Mouse (Mus musculus) monocyte, adult 2 months (primary cell): ENCODE results near the gene Smc3.
"Not testable (repeated sequence)": the region's sequence is repeated elsewhere in the genome, so short reads cannot be mapped to it uniquely, and the experiment has no call there.

Experiments used
- DNase-seq, 2 experiments: peaks; one replicate each; pipeline ENCODE4 v3.0.0; 2022; ENCODE audit warnings: low spot score in 2 of 2, low read depth in 1 of 2

Smc3 gene

DNA sequence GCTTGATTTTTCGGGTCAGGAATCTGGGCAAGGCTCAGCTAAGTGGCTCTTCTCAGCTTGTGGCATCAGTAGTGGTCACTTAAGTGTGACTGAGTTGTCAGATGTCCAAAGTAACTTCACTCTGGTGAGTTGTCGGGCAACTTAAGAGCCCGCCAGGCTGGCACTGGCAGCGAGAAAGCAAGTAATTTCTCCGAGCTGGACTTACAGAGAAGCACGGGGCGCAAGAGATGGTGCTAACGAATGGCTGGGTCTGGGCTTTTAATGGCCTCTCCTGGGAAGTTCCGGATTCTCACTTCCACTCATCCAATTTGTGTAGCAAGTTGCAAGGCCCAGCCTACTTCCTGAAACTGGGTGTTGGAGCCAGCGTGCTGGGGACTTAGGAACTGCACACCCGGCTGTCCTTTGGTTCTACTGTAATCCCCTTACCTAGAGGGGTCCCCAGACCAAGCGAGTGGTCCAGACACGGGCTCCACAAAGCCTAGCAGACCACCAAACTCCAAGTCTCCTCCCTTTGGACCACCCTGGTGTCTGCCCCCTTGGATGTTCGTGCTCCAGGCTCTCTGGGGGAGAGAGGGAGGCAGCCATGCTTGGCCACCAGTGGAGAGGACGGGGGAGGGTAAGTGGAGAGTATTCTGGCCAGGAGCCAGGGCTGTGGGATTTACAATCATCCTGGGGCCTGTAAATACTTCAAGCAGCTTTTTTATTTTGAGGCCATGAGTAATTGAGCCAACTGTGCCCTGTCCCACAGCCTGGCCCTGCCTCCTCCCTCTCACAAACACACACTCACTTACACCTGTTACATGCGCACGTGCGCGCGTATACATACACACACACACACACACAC lies 53.6 kb downstream of the Smc3 start:
- DNase-seq, result no peak

- not testable (repeated sequence) for DNase-seq
Measured at GRCm38 (mm10) chr19:53656443-53656842, 56.2 kb downstream of the Smc3 start.

DNA sequence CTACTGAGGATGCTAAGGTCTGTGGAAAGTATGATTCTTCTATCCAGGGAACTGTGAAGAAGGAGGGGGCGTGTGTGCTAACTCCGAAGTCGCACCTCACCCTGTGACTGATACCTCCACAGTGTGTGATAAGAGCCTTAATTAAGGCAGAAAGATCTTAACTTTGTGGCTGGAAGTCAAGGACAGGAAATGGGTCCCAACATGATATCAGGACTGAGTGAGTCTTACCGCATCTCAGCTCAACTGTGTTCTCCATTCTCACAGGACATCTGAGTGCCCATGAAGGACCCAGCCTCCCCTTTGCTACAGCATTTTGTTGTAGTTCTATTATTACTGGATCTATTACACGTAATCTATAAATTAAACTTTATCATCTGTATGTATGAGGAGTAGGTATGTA lies 57.2 kb downstream of the Smc3 start:
- no peak for DNase-seq

- no peak for DNase-seq
Measured at GRCm38 (mm10) chr19:53660722-53661420, 60.7 kb downstream of the Smc3 start.

DNA sequence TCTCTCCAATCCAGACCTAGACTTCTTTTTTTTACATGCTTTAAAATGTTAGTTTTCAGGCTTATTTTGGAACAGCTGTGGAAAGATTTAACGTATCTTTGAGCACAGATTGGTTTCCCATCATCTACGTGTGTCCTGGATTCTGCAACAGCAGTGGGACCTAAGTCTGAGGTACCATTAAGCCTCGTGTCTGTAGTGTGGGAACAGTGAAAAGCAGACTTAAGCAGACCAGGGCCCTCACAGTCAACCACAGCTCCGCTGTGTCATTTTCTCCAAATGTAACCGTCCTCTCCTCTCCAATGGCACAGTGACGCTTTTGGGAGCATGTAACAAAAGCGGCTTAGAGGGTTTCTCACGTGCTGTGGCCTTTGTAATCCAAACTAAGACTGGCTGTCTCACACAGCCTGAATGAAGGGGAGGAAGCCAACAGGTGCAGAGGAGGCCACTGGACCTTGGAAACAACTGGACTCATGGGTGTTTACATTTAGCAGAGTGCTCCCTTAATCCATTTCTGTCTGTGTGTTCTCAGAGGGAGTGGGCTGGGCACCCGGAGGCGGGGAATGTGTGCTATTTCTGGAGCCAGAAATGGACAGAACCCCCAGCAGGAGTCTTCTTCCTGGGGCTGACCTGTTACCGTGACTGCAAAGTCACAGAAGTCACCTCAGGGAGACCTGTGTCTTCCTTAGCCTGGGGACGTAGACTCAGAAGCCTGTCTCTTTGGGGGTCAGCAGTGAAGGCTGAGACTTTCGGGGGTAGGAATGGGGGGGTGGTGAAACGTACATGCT lies 61.9 kb downstream of the Smc3 start:
- DNase-seq, result no peak

- DNase-seq, result no peak
Measured at GRCm38 (mm10) chr19:53664831-53665230, 64.6 kb downstream of the Smc3 start.

DNA sequence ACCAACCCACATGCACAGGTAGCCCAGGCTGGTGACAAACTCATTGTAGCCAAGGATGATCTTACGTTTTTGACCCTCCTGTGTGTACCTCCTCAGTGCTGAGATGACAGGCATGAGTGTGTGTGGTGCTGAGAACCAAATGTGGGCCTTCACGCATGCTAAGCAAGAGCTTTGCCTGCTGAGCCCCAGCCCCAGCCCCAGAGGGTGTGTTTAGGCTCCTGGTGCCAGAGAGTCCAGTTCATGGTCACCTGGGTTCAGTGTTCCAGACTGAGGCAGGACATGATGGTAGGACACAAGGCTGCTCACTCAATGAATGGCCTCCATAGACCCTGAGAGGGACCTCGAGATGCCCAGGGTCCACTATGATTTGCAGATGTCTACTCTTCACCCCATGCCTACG lies 65.2 kb downstream of the Smc3 start:
- no peak for DNase-seq

DNA sequence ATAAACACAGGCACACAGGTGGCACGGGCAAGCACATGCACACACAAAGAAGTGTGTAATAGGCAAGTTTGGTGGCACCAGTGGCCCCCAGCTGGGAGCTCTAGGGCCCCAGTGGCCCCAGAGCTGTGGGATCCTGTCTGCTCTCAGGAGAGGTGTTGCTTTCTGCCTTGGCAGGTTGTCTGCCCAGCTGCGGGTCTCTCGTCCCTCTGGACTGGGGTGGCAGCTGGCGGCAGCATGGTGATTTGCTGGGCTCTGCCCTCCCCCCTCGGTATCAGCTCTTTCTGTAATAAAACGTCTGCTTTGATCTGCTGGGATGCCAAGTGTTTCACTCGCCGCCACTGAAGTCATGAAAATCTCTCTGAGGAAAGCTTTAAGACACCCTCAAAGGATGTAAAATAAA lies 66.5 kb downstream of the Smc3 start:
- DNase-seq, result no peak

GRCm38 (mm10) chr19:53668821-53669220 lies 68.6 kb downstream of the Smc3 start:
- DNase-seq, result no peak

- DNase-seq, result no peak
Measured at GRCm38 (mm10) chr19:53670625-53671141, 70.5 kb downstream of the Smc3 start.

DNA sequence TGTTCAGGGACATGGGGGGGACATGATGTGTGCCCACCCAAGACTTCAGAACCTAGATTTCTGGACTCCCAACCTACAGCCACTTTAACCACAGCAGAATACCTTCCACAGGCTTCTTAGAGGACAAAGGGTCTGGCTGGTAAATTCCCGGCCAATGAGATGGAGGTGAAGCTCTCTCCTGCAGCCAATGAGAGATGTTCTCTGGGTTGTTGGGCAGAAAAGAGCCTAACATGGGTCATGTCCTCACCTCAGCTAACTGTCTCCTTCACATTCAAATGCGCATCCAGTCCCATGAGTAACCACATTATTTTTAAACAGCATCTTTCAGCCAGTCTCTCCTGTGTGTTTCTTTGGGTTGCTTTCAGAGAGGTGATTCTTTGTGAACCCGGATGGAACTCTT lies 71.2 kb downstream of the Smc3 start:
- no peak for DNase-seq

DNA sequence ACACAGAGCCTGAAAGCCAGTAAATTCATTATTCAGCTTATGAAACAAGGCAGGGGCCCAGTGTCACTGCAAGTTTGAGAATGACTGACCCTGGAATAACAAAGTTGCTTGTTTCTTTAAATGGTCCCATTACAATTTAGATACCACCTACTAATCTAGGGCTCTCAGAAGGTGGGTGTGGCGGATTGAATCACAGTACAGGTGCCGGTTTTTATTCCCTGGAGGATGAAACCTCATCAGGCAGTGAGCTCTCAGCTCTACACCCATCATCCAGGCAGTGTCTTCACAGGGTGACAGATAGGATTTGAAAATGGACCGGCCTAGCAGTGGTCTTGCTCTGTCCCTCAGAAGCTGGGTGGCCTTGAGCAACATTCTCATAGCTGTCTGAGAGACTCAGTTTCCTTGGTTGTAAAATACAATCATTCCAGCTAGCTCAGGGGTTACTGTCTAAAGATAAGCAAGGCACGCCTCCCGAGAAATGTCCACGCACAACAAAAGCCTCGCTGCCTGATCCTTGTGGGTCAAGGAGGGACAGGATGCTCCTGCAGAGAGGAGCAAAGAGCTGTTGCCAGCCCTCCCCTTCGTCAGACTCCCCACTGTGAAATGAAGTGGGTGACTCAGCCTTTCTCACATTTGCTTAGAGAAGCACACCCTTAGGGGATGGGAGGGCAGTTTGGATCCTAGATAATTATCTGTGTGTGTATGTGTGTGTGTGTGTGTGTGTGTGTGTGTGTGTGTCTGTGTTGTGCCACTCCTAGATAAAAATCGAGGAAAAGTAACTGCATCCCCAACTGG lies 74.1 kb downstream of the Smc3 start:
- no peak for DNase-seq

DNA sequence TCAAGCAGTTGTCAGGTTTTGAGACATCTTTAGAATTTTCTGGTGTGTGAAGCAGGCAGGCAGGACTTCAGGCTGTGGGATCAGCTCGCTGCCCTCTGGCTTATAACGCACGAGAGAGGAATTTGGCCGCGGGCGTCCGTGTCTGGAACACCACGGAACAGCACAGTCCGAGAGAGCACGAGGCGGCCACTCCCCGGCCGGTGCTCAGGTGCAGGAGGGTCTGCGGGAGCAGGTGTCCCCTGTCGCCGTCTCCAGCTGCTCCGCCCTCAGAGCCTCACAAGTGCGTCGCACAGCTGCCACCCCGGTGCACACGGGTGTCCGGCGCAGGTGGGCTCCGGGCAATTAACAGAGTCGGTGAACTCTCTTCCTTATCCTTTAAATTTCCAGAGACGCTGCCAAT lies 76.0 kb downstream of the Smc3 start:
- DNase-seq, result no peak

GRCm38 (mm10) chr19:53676718-53677634 lies 76.8 kb downstream of the Smc3 start, which contains the start of gene Rbm20:
Rbm20 (plus strand) TSS chr19:53677306.
- no peak for DNase-seq

- DNase-seq, result no peak
Measured at GRCm38 (mm10) chr19:53679194-53679593, 79.0 kb downstream of the Smc3 start.

- no peak for DNase-seq
Measured at GRCm38 (mm10) chr19:53679981-53680380, 79.8 kb downstream of the Smc3 start.

GRCm38 (mm10) chr19:53682427-53682826 lies 82.2 kb downstream of the Smc3 start:
- DNase-seq, result no peak

DNA sequence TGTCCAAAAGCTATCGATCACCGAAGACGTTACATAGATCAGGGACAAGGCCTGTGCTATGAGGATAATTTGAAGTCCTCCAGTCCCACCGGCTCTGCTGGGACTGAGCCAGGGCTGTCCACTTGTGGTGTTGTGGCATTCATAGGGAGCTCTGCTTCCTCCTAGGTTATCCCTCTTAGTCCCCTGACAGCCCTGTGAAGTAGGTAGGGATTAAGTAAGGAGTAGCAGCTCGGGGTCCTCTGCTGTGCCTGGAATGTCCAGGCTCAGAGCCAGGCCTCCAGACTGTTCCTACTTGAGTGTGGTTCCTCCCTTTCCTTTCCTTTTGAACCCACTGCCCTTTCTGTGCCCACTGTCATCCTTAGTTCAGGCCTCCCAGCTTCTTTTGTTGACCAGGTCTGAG lies 87.4 kb downstream of the Smc3 start:
- no peak for DNase-seq

DNA sequence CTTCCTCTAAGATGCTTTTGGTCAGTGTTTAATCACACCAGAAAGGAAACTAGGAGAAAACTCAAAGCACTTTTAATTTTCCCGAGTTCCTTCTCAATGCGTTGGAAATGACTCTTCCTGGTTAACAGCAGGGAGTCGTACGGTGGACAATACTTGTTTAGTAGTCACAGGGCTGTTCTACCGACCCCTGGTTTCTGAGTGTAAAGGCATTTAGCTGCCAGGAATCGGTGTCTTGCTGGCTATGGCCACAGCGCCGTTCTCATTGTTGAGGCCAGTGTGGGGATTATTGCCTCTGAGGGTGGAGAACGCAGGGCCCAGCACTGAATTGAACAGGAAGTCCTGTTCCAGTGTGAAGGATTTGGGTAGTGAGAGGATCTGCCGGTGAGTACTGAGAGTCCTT lies 90.6 kb downstream of the Smc3 start:
- no peak for DNase-seq

DNA sequence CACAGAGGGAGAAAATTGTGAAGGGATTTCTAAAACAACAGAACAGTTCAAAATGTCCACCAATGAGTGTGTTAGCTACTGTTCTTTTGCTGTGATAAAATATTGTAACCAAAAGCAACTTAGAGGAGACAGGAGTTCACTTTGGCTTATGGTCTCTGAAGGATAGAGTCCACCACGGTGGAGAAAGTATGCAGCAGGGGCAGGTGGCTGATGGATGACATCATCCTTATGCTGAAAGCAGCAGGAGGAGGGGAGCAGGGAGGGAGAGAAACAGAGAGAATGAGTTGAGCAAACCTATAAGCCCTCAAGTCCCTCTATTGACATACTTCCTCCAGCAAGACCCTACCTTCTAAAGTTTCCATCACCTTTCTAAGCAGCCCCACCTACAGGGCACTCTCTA lies 93.8 kb downstream of the Smc3 start:
- no peak for DNase-seq
